Mouse (Mus musculus) regulatory T cell (primary cell): ENCODE data around the gene Wdr70.

Experiments
- in situ Hi-C: fragments of 300-600 bp; cut with MboI, MseI; formaldehyde crosslinking; loops from one replicate; pipeline ENCODE4 v1.15.1; 2025; ENCODE audit warnings: high pct_unique_total_duplicates

The Wdr70 gene

GRCm38 (mm10) chr15:7934580-7934979 is 164.4 kb downstream of the Wdr70 start:
- in situ Hi-C loops: no loop called here

DNA sequence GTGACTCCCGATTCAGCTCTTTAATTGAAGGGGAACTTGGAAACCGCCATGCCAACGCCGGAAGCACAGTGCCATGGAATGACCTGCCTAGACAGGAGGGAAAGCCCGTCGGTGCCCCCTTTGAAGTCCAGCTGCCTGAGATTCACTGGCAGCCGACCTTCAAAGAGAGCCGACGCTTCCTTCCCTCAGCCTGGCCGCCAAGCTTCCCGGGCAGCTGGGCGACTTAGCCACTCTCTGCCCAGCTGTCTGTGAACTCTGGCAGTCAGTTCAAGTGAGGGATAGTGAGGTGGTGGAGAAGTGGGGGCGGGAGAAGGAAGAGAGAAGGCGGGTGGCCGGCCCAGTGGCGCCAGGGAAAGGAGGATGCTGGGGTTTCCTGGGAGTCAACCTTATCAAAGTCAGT is 164.9 kb downstream of the Wdr70 start:
- in situ Hi-C loops: no loop called here

GRCm38 (mm10) chr15:7931605-7932008 is 167.4 kb downstream of the Wdr70 start:
- in situ Hi-C loops: no loop called here

GRCm38 (mm10) chr15:7925382-7925781 is 173.6 kb downstream of the Wdr70 start:
- in situ Hi-C loops: no loop called here

DNA sequence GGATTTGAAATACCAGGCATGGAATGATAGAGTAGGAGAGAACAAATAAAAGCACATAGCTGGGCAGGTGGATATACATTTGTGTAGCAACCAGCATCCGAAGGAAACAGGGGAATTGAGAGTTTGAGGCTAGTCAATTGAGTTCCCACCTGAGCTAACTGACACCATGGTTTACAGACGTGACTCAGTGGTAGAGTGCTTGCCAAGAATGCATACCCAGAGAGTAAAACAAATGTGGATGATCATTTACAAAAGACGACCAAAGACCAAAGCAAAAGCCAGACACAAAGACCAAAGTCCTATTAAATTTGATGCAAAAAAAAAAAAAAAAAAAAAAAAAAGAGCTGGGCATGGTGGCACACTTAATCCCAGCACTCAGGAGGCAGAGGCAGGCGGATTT is 175.7 kb downstream of the Wdr70 start:
- in situ Hi-C loops: loop anchor here (5.0 kb wide), 1 partner anchor 41 kb away; no protein-coding TSS in a partner anchor

DNA sequence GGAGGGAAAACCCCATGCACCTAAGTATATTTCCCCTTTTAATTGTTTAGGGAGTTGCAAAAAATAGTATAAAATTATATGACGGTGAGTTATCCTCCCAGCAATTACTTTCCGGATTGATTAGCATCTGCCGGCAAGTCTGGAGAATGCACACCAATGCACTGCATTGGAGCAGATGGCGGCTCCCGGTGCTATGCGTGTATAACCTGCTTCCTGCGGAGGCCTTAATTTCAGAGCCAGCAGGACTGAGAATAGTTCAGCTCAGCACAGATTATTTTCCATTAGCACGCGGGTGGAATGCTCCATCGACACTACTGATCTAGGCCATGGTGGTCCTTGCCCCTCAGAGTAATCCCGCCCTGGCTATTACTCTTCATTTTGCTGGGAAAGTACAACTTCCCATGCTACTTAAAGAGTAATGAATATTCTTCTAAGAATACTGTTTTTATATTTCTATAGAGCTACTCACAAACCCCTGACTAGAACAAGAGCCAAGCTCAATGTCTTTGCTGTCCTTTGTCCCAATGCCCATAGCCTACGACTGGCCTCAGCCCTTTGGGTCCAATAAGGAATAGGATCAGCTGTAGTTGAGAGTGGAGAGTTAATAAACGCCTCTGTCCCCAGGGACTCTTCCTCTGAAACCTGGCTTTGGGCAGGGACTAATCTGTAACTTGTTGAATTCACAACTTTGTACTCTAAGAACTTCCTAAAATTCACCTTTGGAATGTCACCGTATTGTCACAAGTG is 176.5 kb downstream of the Wdr70 start:
- in situ Hi-C loops: loop anchor here (5.0 kb wide), 1 partner anchor 40 kb away; no protein-coding TSS in a partner anchor

DNA sequence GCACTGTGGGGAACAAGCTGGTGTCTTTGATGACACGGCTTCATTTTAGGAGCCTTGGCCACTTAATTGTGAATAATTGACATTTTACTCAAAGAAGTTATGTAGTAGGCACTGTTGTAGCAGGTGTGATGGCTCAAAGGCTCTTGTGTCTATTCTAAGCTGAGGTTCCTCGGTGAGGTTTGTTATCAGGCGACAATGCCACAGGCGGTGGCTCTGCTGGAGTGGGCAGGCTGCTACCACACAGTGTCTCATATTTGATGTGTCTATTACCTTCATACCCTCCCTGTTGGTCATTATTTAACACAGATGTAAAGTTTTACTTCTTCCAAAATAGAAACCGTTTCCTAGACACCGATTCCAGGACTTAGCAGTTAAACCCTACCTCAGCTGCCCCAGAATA is 177.9 kb downstream of the Wdr70 start:
- in situ Hi-C loops: loop anchor here (5.0 kb wide), 1 partner anchor 39 kb away; no protein-coding TSS in a partner anchor

GRCm38 (mm10) chr15:7906491-7907035 is 192.4 kb downstream of the Wdr70 start:
- in situ Hi-C loops: no loop called here

GRCm38 (mm10) chr15:7899286-7899685 is 199.7 kb downstream of the Wdr70 start:
- in situ Hi-C loops: no loop called here

DNA sequence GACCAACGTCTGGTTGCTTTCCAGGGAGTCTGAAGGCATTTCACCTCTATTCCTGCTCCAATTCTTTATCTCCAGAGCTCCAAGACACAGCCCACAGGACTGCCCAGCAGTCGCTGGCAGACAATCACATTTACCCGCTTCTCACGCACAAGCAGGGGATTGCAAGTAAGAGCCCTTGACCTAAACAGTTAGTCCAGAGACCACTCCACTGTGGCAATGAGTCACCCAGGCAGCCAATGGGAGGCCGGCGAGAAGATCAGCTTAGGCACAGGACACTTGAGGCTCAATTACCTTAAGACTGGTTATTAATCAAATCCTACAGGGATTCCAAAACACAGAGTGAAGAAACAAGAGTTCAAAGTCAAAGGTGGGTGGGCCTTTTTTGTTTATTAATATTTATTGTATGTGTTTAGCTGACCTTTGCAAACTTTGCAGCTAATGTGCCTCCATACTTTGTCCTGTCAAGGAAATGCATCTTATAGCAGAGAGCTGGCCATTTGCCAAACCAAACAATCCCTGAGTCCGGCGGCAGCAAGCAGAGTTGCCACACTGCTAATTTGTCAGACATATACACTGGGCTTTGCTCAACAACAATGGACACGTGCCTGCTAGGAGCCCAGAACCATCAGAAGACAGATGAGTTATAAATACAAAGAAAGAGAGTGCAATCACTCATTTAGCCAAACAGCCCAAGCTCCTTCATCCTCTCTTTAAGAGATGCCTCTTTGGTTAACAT is 207.3 kb downstream of the Wdr70 start:
- in situ Hi-C loops: no loop called here

- in situ Hi-C loops: no loop called here
These were observed 208.7 kb downstream of the Wdr70 start for GRCm38 (mm10) chr15:7890286-7890685.

GRCm38 (mm10) chr15:7889362-7889674 is 209.7 kb downstream of the Wdr70 start:
- in situ Hi-C loops: loop anchor here (10.0 kb wide), 1 partner anchor 1225 kb away; no protein-coding TSS in a partner anchor

GRCm38 (mm10) chr15:7888617-7889361 is 210.2 kb downstream of the Wdr70 start:
- in situ Hi-C loops: loop anchor here (10.0 kb wide), 1 partner anchor 1226 kb away; no protein-coding TSS in a partner anchor

- in situ Hi-C loops: loop anchor here (10.0 kb wide), 1 partner anchor 1228 kb away; no protein-coding TSS in a partner anchor
These were observed 212.4 kb downstream of the Wdr70 start for GRCm38 (mm10) chr15:7886591-7886990.

- in situ Hi-C loops: loop anchor here (10.0 kb wide), 1 partner anchor 1230 kb away; no protein-coding TSS in a partner anchor
These were observed 213.9 kb downstream of the Wdr70 start for GRCm38 (mm10) chr15:7885106-7885505.

DNA sequence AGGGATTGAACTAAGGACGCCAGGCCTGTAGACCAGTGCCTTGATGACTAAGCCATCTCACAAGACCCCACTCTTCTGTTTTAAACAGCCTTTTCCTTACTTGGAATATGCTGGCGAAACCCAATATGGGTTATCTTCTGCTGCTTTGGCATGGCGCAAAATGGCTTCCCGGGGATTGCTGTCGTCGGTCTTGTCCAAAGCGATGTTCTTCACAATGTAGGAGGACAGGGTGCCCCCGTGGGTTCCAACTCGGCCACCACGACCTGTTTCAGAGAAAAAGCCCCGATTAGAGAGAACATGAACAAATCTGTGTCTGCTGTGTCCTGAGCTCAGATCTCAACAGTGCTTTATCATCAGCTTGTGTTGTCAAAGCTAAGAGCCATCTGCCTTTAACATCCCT is 214.8 kb downstream of the Wdr70 start:
- in situ Hi-C loops: loop anchor here (5.0 to 10.0 kb wide), 2 partner anchors 38 to 1231 kb away; no protein-coding TSS in a partner anchor

DNA sequence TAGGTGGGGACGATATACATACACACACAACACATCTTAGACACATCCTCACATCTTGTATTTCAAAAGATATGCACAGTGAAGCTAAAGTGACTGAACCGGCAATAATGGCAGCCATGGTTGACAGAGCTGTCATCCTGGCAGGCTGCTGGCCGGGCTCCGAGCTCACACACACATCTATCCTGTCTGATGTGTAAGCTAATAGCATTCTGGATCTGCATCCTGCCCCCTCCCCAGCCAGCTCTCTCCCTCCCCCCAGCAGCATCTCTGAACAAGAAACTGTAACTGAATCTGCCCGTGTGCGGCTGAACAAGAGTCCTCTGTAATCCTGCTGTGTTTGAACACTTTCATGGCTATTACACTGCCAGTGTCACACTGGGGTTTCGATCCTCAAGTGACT is 219.1 kb downstream of the Wdr70 start:
- in situ Hi-C loops: loop anchor here (5.0 to 10.0 kb wide), 2 partner anchors 42 to 1235 kb away; no protein-coding TSS in a partner anchor

GRCm38 (mm10) chr15:7878861-7879260 is 220.1 kb downstream of the Wdr70 start:
- in situ Hi-C loops: no loop called here

GRCm38 (mm10) chr15:7877560-7878467 is 221.2 kb downstream of the Wdr70 start:
- in situ Hi-C loops: no loop called here

- in situ Hi-C loops: no loop called here
These were observed 223.1 kb downstream of the Wdr70 start for GRCm38 (mm10) chr15:7875879-7876278.
